Mouse (Mus musculus) kidney, adult 2 months (tissue): Measurements from ENCODE around the gene Cib4. TPM values are rescaled to one million over a fixed set of nuclear protein-coding genes. Genes with fewer than 3 reads are reported as not detected.

ENCODE experiments used
- DNase-seq: peaks from one replicate; pipeline ENCODE4 v3.0.0; 2021
- H3K27ac ChIP-seq: fragments of 200-500 bp; 2 replicates; pipeline ENCODE4 v1.5.1; 2012; ENCODE audit warnings: low read depth, low read length, control low read depth, inconsistent platforms; ENCODE audit not compliant: insufficient read depth
- H3K27me3 ChIP-seq: fragments of 200-500 bp; replicated peaks from 2 replicates; pipeline ENCODE4 v1.6.1; 2012; ENCODE audit warnings: mild to moderate bottlenecking, moderate library complexity, low read length, inconsistent platforms; ENCODE audit not compliant: control insufficient read depth, insufficient read depth
- H3K36me3 ChIP-seq: fragments of 200-500 bp; 2 replicates; pipeline ENCODE4 v1.6.1; 2012; ENCODE audit warnings: mild to moderate bottlenecking, moderate library complexity, low read length, inconsistent platforms; ENCODE audit not compliant: control insufficient read depth, insufficient read depth
- H3K4me1 ChIP-seq: fragments of 200-500 bp; 2 replicates; pipeline ENCODE4 v1.6.1; 2011; ENCODE audit warnings: low read length; ENCODE audit not compliant: control insufficient read depth, insufficient read depth
- H3K4me3 ChIP-seq: fragments of 200-500 bp; 2 replicates; pipeline ENCODE4 v1.5.1; 2011; ENCODE audit warnings: mild to moderate bottlenecking, low read depth, low read length, control low read depth; ENCODE audit not compliant: insufficient read depth
- CTCF ChIP-seq: fragments of 200-500 bp; conservative IDR thresholded peaks from 2 replicates; pipeline ENCODE4 v1.5.1; 2011; ENCODE audit warnings: low read depth, mild to moderate bottlenecking, control low read depth, low read length, moderate library complexity, mixed read lengths; ENCODE audit not compliant: insufficient read depth, insufficient read length
- POLR2A ChIP-seq: fragments of 200-500 bp; IDR thresholded peaks from one replicate; pipeline ENCODE4 v1.6.1; 2011; ENCODE audit warnings: low read depth, low read length, control low read depth
- WGBS: fragments of 180-500 bp; shearing (Covaris S2); methylation state at CpG from one replicate; pipeline ENCODE4 v1.1.7; 2018; 5-methylcytosine and 5-hydroxymethylcytosine counted together
- polyA plus RNA-seq: library from polyadenylated mRNA; depleted of rRNA; stranded (reverse); fragments of >200 nt; gene quantifications from 2 replicates; pipeline ENCODE4 v1.2.3, GENCODE M21; 2012

Cib4 gene
- polyA plus RNA-seq, 1 experiment, result not detected

GRCm38 (mm10) chr5:30571820-30572219 is 26.2 kb upstream of the Cib4 start:
- no peak overlapping the region for H3K27ac ChIP-seq
- H3K36me3 ChIP-seq, result no peaks in the 10 kb centered on the region
- H3K4me3 ChIP-seq, result no peak overlapping the region
- WGBS, result 82% methylated on average over 5 of the region's 5 CpGs
- no peaks in the 10 kb centered on the region for H3K4me1 ChIP-seq
- no peaks in the 10 kb centered on the region for H3K27me3 ChIP-seq
- no peak for TF ChIP-seq CTCF
- TF ChIP-seq POLR2A, result no peak
- no peak for DNase-seq

- TF ChIP-seq POLR2A (no peak), CTCF (no peak)
- DNase-seq, result no peak
- Histone ChIP-seq H3K27me3 (no peaks in the 10 kb centered on the region), H3K36me3 (no peaks in the 10 kb centered on the region), H3K4me3 (no peak overlapping the region), H3K4me1 (no peaks in the 10 kb centered on the region), H3K27ac (no peak overlapping the region)
- 89% methylated on average over 1 of the region's 1 CpGs for WGBS
Measured at GRCm38 (mm10) chr5:30568479-30568878, 22.8 kb upstream of the Cib4 start.

GRCm38 (mm10) chr5:30559986-30560493 is 14.4 kb upstream of the Cib4 start:
- Histone ChIP-seq H3K27ac (no peak overlapping the region), H3K27me3 (no peaks in the 10 kb centered on the region), H3K36me3 (no peaks in the 10 kb centered on the region), H3K4me1 (no peaks in the 10 kb centered on the region), H3K4me3 (no peak overlapping the region)
- DNase-seq, result no peak
- 34% methylated on average over 3 of the region's 3 CpGs for WGBS
- TF ChIP-seq POLR2A, result no peak
- no peak for TF ChIP-seq CTCF

GRCm38 (mm10) chr5:30559421-30559820 is 13.8 kb upstream of the Cib4 start:
- TF ChIP-seq POLR2A (no peak), CTCF (no peak)
- DNase-seq, result no peak
- no peaks in the 10 kb centered on the region for H3K27me3 ChIP-seq
- no peak overlapping the region for H3K4me3 ChIP-seq
- no peaks in the 10 kb centered on the region for H3K4me1 ChIP-seq
- 84% methylated on average over 3 of the region's 3 CpGs for WGBS
- H3K36me3 ChIP-seq, result no peaks in the 10 kb centered on the region
- H3K27ac ChIP-seq, result no peak overlapping the region

GRCm38 (mm10) chr5:30556284-30556683 is 10.6 kb upstream of the Cib4 start:
- no peak for TF ChIP-seq CTCF
- TF ChIP-seq POLR2A, result no peak
- WGBS, result 79% methylated on average over 3 of the region's 3 CpGs
- no peak for DNase-seq
- Histone ChIP-seq H3K4me3 (no peak overlapping the region), H3K4me1 (no peaks in the 10 kb centered on the region), H3K36me3 (no peaks in the 10 kb centered on the region), H3K27me3 (no peaks in the 10 kb centered on the region), H3K27ac (no peak overlapping the region)

GRCm38 (mm10) chr5:30554981-30555380 is 9.3 kb upstream of the Cib4 start:
- H3K27me3 ChIP-seq, result no peaks in the 10 kb centered on the region
- WGBS, result 61% methylated on average over 8 of the region's 8 CpGs
- DNase-seq, result no peak

GRCm38 (mm10) chr5:30553936-30554335 is 8.3 kb upstream of the Cib4 start:
- WGBS, result 87% methylated on average over 13 of the region's 13 CpGs
- no peak for DNase-seq

More at GRCm38 (mm10) chr5:30554981-30555380, 9.3 kb upstream of the Cib4 start:
- TF ChIP-seq POLR2A (no peak), CTCF (no peak)
- no peaks in the 10 kb centered on the region for H3K4me1 ChIP-seq
- no peaks in the 10 kb centered on the region for H3K36me3 ChIP-seq
- H3K4me3 ChIP-seq, result no peak overlapping the region
- H3K27ac ChIP-seq, result no peak overlapping the region

GRCm38 (mm10) chr5:30552006-30552405 is 6.4 kb upstream of the Cib4 start:
- Histone ChIP-seq H3K4me3 (no peak overlapping the region), H3K4me1 (no peaks in the 10 kb centered on the region), H3K36me3 (no peaks in the 10 kb centered on the region), H3K27me3 (no peaks in the 10 kb centered on the region), H3K27ac (no peak overlapping the region)
- no peak for DNase-seq
- TF ChIP-seq CTCF (no peak), POLR2A (no peak)
- 80% methylated on average over 6 of the region's 6 CpGs for WGBS

More at GRCm38 (mm10) chr5:30553936-30554335, 8.3 kb upstream of the Cib4 start:
- TF ChIP-seq CTCF, result no peak
- TF ChIP-seq POLR2A, result no peak
- Histone ChIP-seq H3K27me3 (no peaks in the 10 kb centered on the region), H3K4me1 (no peaks in the 10 kb centered on the region), H3K36me3 (no peaks in the 10 kb centered on the region), H3K4me3 (no peak overlapping the region), H3K27ac (no peak overlapping the region)
